Mouse (Mus musculus) liver, embryonic 13.5 days (tissue): ENCODE results near the gene BC030499. TPM values are rescaled to one million over a fixed set of nuclear protein-coding genes. Genes with fewer than 3 reads are reported as not detected.

Experiments used
- ATAC-seq: fragments of 200-750 bp; cut with Nextera tagmentation; 2 replicates; pipeline ENCODE4 v1.8.0; 2017; ENCODE audit warnings: low read depth, mild to moderate bottlenecking, moderate number of reproducible peaks, moderate library complexity
- DNase-seq: peaks from one replicate; pipeline ENCODE4 v3.0.0; 2022
- H3K27ac ChIP-seq: fragments of 300-500 bp; sonication (generic); 2 replicates; pipeline ENCODE4 v1.5.1; 2015; ENCODE audit warnings: moderate library complexity, mild to moderate bottlenecking, inconsistent platforms
- H3K27me3 ChIP-seq: fragments of 300-500 bp; sonication (generic); 2 replicates; pipeline ENCODE4 v1.6.1; 2015; ENCODE audit warnings: mild to moderate bottlenecking, inconsistent platforms
- H3K36me3 ChIP-seq: fragments of 300-500 bp; sonication (generic); 2 replicates; pipeline ENCODE4 v1.6.1; 2015; ENCODE audit warnings: mild to moderate bottlenecking, inconsistent platforms
- H3K4me1 ChIP-seq: fragments of 300-500 bp; sonication (generic); replicated peaks from 2 replicates; pipeline ENCODE4 v1.6.1; 2015; ENCODE audit warnings: inconsistent platforms
- H3K4me2 ChIP-seq: fragments of 300-500 bp; sonication (generic); 2 replicates; pipeline ENCODE4 v1.6.1; 2015; ENCODE audit warnings: inconsistent platforms, mild to moderate bottlenecking, moderate library complexity
- H3K4me3 ChIP-seq: fragments of 300-500 bp; sonication (generic); replicated peaks from 2 replicates; pipeline ENCODE4 v1.5.1; 2015; ENCODE audit warnings: mild to moderate bottlenecking, inconsistent platforms
- H3K9ac ChIP-seq: fragments of 300-500 bp; sonication (generic); 2 replicates; pipeline ENCODE4 v1.6.1; 2015; ENCODE audit warnings: mild to moderate bottlenecking, inconsistent platforms
- H3K9me3 ChIP-seq: fragments of 300-500 bp; sonication (generic); replicated peaks from 2 replicates; pipeline ENCODE4 v1.6.1; 2016; ENCODE audit warnings: inconsistent platforms
- WGBS: fragments of 180-500 bp; shearing (Covaris S2); methylation state at CpG from one replicate; pipeline ENCODE4 v1.1.7; 2015; ENCODE audit not compliant: insufficient replicate concordance; 5-methylcytosine and 5-hydroxymethylcytosine counted together
- polyA plus RNA-seq: library from polyadenylated mRNA; unstranded; fragments of >200 nt; fragmentation: Nextera tagmentation; extraction: Ambion mirVana; gene quantifications from 2 replicates; pipeline ENCODE4 v1.2.1, GENCODE M21; 2015

Gene BC030499
- 0.06 TPM in 1 of 2 replicates, not detected in the other for polyA plus RNA-seq

DNA sequence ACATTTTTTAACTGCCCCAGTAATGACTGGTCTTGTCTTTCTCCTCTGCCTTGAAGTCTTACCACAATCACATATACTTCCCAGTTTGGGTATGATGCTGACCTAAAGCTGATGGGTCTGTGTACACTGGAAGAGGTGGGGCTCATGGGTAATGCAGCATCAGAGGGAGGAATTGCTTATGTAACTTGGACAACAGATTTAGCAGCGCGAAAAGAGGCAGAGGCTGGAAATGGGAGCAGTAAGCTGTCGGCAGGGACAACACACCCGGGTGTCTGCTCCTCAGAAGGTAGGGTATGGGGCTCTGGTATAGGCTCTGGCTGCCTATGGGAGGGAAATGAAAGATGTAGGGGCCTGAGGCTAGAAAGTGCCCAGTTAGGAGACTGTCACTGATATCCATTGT lies at the start of gene BC030499:
BC030499 (plus strand) TSS at position 188 of the 400 bp plus-strand sequence.
- H3K36me3 ChIP-seq, result peaks cover 68% of the 10 kb centered on the region
- no peak for ATAC-seq
- WGBS, result 80% methylated on average over 4 of the region's 4 CpGs

DNA sequence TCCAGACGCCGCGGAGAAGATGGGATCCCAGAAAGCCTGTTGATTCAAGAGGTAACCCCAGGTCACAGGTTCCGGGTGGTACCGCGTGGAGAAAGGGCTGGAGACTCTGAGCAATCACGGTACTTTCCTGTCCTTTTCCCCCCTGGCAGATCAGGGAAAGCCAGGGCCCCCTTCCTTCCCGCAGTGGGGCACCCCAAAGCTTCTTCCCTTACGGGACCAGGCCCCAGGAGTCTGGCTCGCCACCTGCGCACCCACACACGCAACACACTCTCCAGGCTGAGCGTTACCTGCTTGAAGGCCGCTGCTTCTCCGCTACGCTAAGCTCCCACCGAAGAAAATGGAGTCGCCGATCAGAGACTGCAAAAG lies 45.4 kb upstream of the BC030499 start:
- under 1% methylated on average over 19 of the region's 19 CpGs for WGBS
- H3K4me3 ChIP-seq, result peak overlapping the region; percentile 88
- H3K36me3 ChIP-seq, result peaks cover 8% of the 10 kb centered on the region
- no peaks in the 10 kb centered on the region for H3K9me3 ChIP-seq
- peak overlapping the region; percentile 95 for H3K27ac ChIP-seq
- peak overlapping the region; percentile 90 for H3K9ac ChIP-seq
- ATAC-seq, result peak; percentile 24
- H3K4me1 ChIP-seq, result peaks cover 54% of the 10 kb centered on the region
- no peaks in the 10 kb centered on the region for H3K27me3 ChIP-seq
- peak overlapping the region; percentile 80 for H3K4me2 ChIP-seq
- DNase-seq, result no peak

More for the DNA sequence above, at the start of gene BC030499:
- Histone ChIP-seq H3K4me2 (no peak within 1 kb of the TSS), H3K9me3 (no peaks in the 10 kb centered on the region), H3K4me3 (no peak within 1 kb of the TSS), H3K9ac (no peak within 1 kb of the TSS), H3K27ac (no peak within 1 kb of the TSS), H3K27me3 (no peaks in the 10 kb centered on the region), H3K4me1 (no peaks in the 10 kb centered on the region)
- no peak for DNase-seq

DNA sequence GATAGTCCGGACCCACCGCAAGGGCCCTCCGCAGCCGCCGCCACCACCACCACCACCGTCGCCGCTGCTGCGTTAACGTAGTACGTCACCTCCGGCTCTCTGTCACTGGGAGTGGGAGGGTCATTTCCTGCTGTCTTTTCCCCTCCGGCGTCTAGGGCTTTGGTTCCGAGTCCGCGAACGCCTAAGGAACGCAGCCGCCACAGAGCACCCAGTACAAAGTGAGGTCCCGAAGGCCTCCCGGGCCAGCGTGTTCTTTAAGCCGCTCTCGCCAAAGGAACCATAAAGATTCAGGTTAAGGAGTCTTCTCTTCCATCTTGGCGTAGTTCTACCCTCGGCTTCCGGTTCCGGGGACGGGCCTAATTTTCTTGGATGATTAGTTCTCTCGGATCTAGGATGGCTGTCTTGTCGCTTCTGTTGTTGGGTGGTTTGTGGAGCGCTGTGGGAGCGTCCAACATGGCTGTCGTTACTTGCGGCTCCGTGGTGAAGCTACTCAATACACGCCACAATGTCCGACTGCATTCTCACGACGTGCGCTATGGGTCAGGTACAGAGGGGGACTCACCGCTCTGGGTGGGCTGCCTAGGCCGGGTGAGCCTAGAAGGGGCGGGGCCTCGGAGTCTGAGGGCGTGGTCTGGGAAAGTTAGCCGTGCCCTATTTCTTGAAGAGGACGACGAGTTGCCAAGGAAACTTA lies 44.9 kb upstream of the BC030499 start, which contains the start of the genes Sdf2 and Supt6:
Sdf2 (plus strand) TSS at position 120 of the 691 bp plus-strand sequence.
Supt6 (minus strand) TSS at position 361 of the 691 bp plus-strand sequence.
- Histone ChIP-seq H3K4me2 (peak within 1 kb of the TSS; percentile 80), H3K4me3 (peak within 1 kb of the TSS; percentile 88), H3K9ac (peak within 1 kb of the TSS; percentile 90), H3K4me1 (peaks cover 54% of the 10 kb centered on the region), H3K27ac (peak within 1 kb of the TSS; percentile 95), H3K36me3 (peaks cover 3% of the 10 kb centered on the region), H3K27me3 (no peaks in the 10 kb centered on the region), H3K9me3 (no peaks in the 10 kb centered on the region)
- under 1% methylated on average over 50 of the region's 50 CpGs for WGBS
- peak; percentile 85 for DNase-seq
- peak; percentile 91 for ATAC-seq

DNA sequence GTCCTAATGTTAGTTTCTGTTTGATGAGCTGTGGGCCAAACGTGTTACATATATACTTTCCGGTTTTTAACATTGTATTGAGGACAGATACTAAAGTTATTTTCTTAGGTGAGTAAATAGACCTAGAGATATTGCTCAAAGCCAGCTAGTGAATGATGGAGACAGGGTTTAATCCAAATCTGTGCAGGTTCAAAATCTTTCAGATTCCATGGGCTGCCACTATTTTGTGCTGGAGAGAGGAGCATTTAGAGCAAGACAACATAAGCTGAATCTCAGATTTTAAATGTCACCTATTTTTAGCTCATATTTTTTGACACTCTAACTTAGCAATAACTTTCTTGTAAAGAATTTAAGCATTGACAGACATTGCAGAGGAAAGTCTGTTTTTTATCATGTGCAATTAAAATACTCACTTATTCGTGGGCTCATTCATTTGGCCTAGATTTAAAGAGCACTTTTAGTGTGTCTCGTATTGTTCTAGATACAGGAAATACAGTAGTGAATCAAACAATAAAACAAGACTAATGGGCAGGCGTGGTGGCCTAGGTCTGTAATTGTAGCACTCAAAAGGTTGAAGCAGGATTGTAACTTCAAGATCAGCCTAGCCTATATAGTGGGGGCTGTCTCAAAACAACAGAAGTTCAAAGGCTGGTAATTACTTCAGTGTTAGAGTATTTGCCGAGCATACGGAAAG lies 44.2 kb upstream of the BC030499 start:
- peaks cover 54% of the 10 kb centered on the region for H3K4me1 ChIP-seq
- H3K27ac ChIP-seq, result peak overlapping the region; percentile 95
- WGBS, result 48% methylated on average over 7 of the region's 7 CpGs
- ATAC-seq, result no peak
- peaks cover 7% of the 10 kb centered on the region; the same call in 1 of the 2 replicates for H3K36me3 ChIP-seq
- H3K9ac ChIP-seq, result peak overlapping the region; percentile 90
- H3K4me2 ChIP-seq, result peak overlapping the region; percentile 80
- H3K27me3 ChIP-seq, result no peaks in the 10 kb centered on the region
- H3K9me3 ChIP-seq, result no peaks in the 10 kb centered on the region
- DNase-seq, result no peak
- peak overlapping the region; percentile 88 for H3K4me3 ChIP-seq

DNA sequence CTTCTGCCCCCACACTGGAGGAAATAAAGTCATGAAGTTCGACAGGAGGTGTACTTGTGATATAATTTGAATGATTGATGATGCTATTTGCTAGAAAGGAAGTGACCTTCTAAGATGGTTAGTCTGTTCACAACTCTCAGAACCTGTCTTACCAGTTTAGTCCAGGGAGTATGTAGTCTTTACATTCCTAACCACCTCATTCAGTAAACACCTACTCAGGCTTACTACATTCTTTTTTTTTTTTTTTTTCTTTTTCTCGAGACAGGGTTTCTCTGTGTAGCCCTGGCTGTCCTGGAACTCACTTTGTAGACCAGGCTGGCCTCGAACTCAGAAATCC lies 43.7 kb upstream of the BC030499 start:
- Histone ChIP-seq H3K36me3 (peaks cover 12% of the 10 kb centered on the region), H3K4me2 (peak overlapping the region; percentile 80), H3K9ac (no peak overlapping the region), H3K9me3 (no peaks in the 10 kb centered on the region), H3K4me3 (peak overlapping the region; percentile 88), H3K4me1 (peaks cover 50% of the 10 kb centered on the region), H3K27ac (no peak overlapping the region), H3K27me3 (no peaks in the 10 kb centered on the region)
- DNase-seq (no peak), ATAC-seq (no peak)
- WGBS, result 53% methylated on average over 3 of the region's 3 CpGs

DNA sequence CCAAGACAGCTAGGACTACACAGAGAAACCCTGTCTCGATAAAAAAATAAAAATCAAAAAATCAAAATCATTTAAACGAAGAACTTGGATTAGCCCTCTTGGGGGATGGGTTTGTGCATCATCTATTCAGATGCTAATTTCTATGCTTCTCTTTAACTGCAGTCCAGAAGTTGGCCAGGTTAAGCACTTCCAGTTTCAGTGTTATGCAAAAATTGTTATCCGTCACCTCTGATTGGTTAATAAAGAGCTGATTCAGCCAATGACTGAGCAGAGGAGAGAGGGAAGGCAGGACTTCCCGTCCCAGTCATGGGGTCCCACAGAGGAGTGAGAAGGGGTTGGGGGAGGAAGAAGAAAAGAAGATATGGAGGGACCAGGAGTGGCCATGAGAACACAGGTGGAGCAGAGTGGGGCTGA lies 42.9 kb upstream of the BC030499 start:
- H3K4me2 ChIP-seq, result peak overlapping the region; percentile 80

DNA sequence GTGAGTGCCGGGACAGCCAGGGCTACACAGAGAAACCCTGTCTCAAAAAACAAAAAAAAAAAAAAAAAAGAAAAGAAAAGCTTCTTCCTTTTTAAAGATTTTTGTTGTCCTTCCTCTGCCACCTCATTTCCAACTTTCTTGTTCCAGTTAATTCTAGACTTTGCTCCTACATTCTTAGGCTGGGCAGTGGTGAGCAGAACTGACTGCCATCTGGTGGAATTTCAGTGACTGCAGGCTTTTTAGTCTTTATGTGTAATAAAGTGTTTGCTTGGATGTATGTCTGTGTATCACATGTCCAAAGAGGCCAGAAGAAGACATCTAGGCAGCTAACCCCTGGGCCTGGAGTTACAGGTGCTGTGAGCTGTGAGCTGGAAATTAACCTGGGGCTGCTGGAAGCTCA lies 34.0 kb upstream of the BC030499 start:
- no peak overlapping the region for H3K4me3 ChIP-seq
- peaks cover 32% of the 10 kb centered on the region for H3K36me3 ChIP-seq
- 89% methylated on average over 1 of the region's 1 CpGs for WGBS
- H3K9me3 ChIP-seq, result no peaks in the 10 kb centered on the region
- ATAC-seq, result no peak
- H3K27me3 ChIP-seq, result no peaks in the 10 kb centered on the region
- no peak overlapping the region for H3K9ac ChIP-seq
- no peak overlapping the region for H3K4me2 ChIP-seq
- no peak for DNase-seq
- 0 out of 2 replicates have a peak, but pooled peaks cover 2% of the 10 kb centered on the region for H3K4me1 ChIP-seq
- H3K27ac ChIP-seq, result no peak overlapping the region

More for the DNA sequence above, 42.9 kb upstream of the BC030499 start:
- DNase-seq (peak; percentile 44), ATAC-seq (no peak)
- Histone ChIP-seq H3K9ac (peak overlapping the region; percentile 10; the same call in 1 of the 2 replicates), H3K36me3 (peaks cover 19% of the 10 kb centered on the region), H3K27ac (no peak overlapping the region; the same call in 1 of the 2 replicates), H3K4me1 (peaks cover 48% of the 10 kb centered on the region), H3K4me3 (peak overlapping the region; percentile 30), H3K27me3 (no peaks in the 10 kb centered on the region), H3K9me3 (no peaks in the 10 kb centered on the region)
- 44% methylated on average over 4 of the region's 4 CpGs for WGBS

DNA sequence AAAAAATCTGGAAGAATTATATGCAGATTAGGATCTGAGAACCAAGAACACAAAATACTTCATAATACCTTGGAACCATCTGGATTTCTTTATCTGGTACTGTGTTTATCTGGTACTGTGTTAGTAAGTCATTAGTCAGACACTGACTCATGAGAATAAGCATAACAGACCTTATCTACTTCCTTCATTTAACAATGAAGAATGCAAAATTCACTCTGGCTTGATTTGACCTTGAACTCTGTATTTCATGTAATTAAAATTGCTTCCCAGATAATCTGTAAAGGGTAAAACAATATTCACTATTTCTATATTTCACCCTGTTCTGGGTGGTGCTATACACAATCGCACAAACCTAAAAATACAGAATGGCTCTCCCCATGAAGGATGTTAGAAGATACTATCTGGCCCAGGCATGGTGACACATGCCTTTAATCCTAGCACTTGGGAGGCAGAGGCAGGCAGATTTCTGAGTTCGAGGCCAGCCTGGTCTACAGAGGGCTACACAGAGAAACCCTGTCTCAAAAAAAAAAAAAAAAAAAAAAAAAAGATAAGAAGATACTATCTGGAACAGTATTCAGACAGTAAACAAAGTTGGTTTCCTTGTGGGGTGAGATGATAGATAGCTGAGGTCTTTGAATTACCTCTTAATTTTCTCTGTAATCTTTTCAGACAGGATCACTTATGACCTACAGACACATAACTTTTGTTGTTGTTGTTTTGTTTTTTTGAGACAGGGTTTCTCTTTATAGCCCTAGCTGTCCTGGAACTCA lies 30.0 kb upstream of the BC030499 start:
- DNase-seq (no peak), ATAC-seq (no peak)
- peaks cover 25% of the 10 kb centered on the region for H3K4me1 ChIP-seq
- no peaks in the 10 kb centered on the region for H3K27me3 ChIP-seq
- H3K36me3 ChIP-seq, result peaks cover 24% of the 10 kb centered on the region
- H3K27ac ChIP-seq, result no peak overlapping the region
- H3K9ac ChIP-seq, result peak overlapping the region; percentile 55
- peak overlapping the region; percentile 97 for H3K4me2 ChIP-seq
- 87% methylated on average over 2 of the region's 2 CpGs for WGBS
- peak overlapping the region; percentile 92 for H3K4me3 ChIP-seq
- H3K9me3 ChIP-seq, result no peaks in the 10 kb centered on the region

DNA sequence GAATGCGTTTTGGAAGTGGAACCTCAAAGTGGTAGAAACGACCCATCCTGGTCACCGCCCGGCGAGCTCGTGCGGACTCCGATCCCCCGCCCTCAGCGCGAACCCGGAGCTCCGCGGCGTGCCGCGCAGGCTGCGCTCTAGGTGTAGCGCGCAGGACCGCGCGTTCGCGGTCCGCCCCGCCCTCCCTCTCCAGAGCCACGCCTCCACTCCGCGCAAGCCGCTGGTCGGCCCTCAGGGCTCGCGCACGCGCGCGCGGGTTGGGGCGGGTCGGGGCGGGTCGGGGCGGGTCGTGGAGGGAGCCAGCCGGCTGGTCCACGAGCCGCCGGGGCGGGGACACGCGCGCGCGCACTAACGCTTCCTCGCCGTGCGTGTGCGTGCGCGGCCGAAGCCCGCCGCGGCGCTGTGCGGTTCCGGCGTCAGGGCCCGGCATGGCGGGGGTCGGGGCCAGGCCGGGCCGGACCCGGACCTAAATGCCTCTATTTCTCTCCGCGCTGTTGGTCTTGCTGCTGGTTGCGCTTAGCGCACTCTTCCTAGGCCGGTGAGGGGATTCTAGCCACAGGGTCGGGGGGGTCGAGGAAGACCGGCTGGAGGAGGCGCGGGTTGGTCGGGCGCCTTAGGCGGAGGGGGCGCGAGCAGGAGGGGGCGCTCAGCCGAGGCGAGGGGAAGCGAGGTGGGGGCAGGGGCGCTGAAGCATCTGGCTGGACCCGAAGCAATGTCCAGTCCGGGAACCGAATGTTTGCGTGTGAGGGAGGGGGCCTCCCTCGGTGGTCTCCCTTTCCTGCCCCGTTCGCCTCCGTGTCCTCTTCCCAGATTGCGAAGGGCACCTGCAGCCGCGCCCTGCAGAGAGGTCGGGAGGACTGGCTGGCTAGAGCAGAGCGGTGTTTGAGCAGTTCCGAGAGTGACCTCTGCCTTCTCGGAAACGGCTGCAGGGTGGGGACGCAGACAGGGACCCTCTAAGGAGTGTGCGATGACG lies 29.0 kb upstream of the BC030499 start, which contains the start of gene 2610507B11Rik:
2610507B11Rik (plus strand) TSS at position 373 of the 973 bp plus-strand sequence.
- Histone ChIP-seq H3K4me1 (peaks cover 25% of the 10 kb centered on the region), H3K9me3 (no peaks in the 10 kb centered on the region), H3K27me3 (no peaks in the 10 kb centered on the region), H3K27ac (peak within 1 kb of the TSS; percentile 84), H3K9ac (peak within 1 kb of the TSS; percentile 93), H3K4me2 (peak within 1 kb of the TSS; percentile 97), H3K36me3 (peaks cover 33% of the 10 kb centered on the region), H3K4me3 (peak within 1 kb of the TSS; percentile 92)
- peak; percentile 89 for DNase-seq
- ATAC-seq, result peak; percentile 98
- under 1% methylated on average over 110 of the region's 115 CpGs for WGBS

DNA sequence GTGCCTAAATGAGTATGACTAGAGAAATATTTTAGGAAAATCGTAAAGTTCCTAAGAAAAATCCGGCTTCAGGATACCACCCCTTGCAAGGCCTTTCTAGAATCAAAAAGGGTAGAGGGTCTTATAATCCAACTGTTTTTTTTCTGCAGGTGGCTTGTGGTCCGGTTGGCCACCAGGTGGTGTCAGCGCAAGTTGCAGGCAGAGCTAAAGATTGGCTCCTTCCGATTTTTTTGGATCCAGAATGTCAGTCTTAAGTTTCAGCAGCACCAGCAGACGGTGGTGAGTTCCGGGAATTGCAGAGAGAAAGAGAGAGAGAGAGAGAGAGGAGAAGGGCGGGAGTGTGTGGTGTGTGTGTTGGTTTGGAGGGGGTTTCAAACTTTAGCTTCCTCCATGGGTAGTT lies 28.1 kb upstream of the BC030499 start:
- peak overlapping the region; percentile 93 for H3K9ac ChIP-seq
- no peaks in the 10 kb centered on the region for H3K9me3 ChIP-seq
- peaks cover 25% of the 10 kb centered on the region for H3K4me1 ChIP-seq
- ATAC-seq (no peak), DNase-seq (peak; percentile 47)
- peak overlapping the region; percentile 97 for H3K4me2 ChIP-seq
- H3K27ac ChIP-seq, result peak overlapping the region; percentile 84
- peaks cover 42% of the 10 kb centered on the region for H3K36me3 ChIP-seq
- 3% methylated on average over 8 of the region's 8 CpGs for WGBS
- H3K4me3 ChIP-seq, result peak overlapping the region; percentile 92
- H3K27me3 ChIP-seq, result no peaks in the 10 kb centered on the region
